Mouse (Mus musculus) MEL (cell line): ENCODE measurements around the gene Jak3. TPM values are rescaled to one million over a fixed set of nuclear protein-coding genes. Genes with fewer than 3 reads are reported as not detected.

Experiments used
- DNase-seq: peaks from one replicate; pipeline ENCODE4 v3.0.0; 2011; ENCODE audit warnings: low read depth, low spot score
- H3K27ac ChIP-seq: 2 replicates; pipeline ENCODE4 v1.5.1; 2012; ENCODE audit warnings: low read depth, mild to moderate bottlenecking, control low read depth, low read length, moderate library complexity; ENCODE audit not compliant: control insufficient read depth
- H3K27me3 ChIP-seq, 2 experiments: fragments of 150-350 bp in 1 of 2; sonication (generic) in 1 of 2; 2 replicates each; pipeline ENCODE4 v1.6.1; 2012; ENCODE audit warnings: low read length in 2 of 2, mild to moderate bottlenecking in 2 of 2, improper control_type of control experiment in 1 of 2, moderate library complexity in 1 of 2; ENCODE audit not compliant: insufficient read depth in 2 of 2, control insufficient read depth in 1 of 2
- H3K36me3 ChIP-seq, 2 experiments: 2 replicates each; pipeline ENCODE4 v1.6.1; 2012 to 2014; ENCODE audit warnings: low read length in 2 of 2, improper control_type of control experiment in 1 of 2, inconsistent platforms in 1 of 2, mild to moderate bottlenecking in 1 of 2; ENCODE audit not compliant: insufficient read depth in 2 of 2, control insufficient read depth in 1 of 2
- H3K4me1 ChIP-seq, 2 experiments: fragments of 150-350 bp in 1 of 2; sonication (generic) in 1 of 2; 2 replicates each; pipeline ENCODE4 v1.6.1; 2012; ENCODE audit warnings: low read length in 2 of 2, improper control_type of control experiment in 1 of 2, mild to moderate bottlenecking in 1 of 2; ENCODE audit not compliant: insufficient read depth in 2 of 2, control insufficient read depth in 1 of 2
- H3K4me3 ChIP-seq, 2 experiments: fragments of 150-350 bp in 1 of 2; sonication (generic) in 1 of 2; 2 replicates each; pipeline ENCODE4 v1.5.1; 2012; ENCODE audit warnings: low read depth in 2 of 2, low read length in 2 of 2, mild to moderate bottlenecking in 2 of 2, moderate library complexity in 2 of 2, control low read depth in 1 of 2, improper control_type of control experiment in 1 of 2; ENCODE audit not compliant: control insufficient read depth in 1 of 2, insufficient read depth in 1 of 2
- H3K79me2 ChIP-seq: 2 replicates; pipeline ENCODE4 v1.6.1; 2012; ENCODE audit warnings: mild to moderate bottlenecking, low read length, moderate library complexity; ENCODE audit not compliant: control insufficient read depth, poor library complexity, insufficient read depth
- H3K9ac ChIP-seq: 2 replicates; pipeline ENCODE4 v1.6.1; 2012; ENCODE audit warnings: low read depth, mild to moderate bottlenecking, control low read depth, low read length, moderate library complexity; ENCODE audit not compliant: control insufficient read depth, poor library complexity, severe bottlenecking
- H3K9me3 ChIP-seq: fragments of 150-350 bp; sonication (generic); replicated peaks from 2 replicates; pipeline ENCODE4 v1.6.1; 2012; ENCODE audit warnings: mild to moderate bottlenecking, low read length, improper control_type of control experiment, moderate library complexity; ENCODE audit not compliant: insufficient read depth
- BHLHE40 ChIP-seq: IDR thresholded peaks from 2 replicates; pipeline ENCODE4 v1.6.1; 2012; ENCODE audit warnings: low read depth, mild to moderate bottlenecking, inconsistent platforms, low read length, improper control_type of control experiment, borderline replicate concordance
- CHD1 ChIP-seq: IDR thresholded peaks from 2 replicates; pipeline ENCODE4 v1.6.1; 2012; ENCODE audit warnings: low read depth, mild to moderate bottlenecking, inconsistent platforms, low read length, improper control_type of control experiment
- CHD2 ChIP-seq: IDR thresholded peaks from 2 replicates; pipeline ENCODE4 v1.6.1; 2011; ENCODE audit warnings: low read length, improper control_type of control experiment
- CTCF ChIP-seq, 3 experiments: IDR thresholded peaks in 2 of 3; conservative IDR thresholded peaks in 1 of 3; 2 replicates each; pipeline ENCODE4 v1.5.1; 2011 to 2012; ENCODE audit warnings: low read length in 3 of 3, low read depth in 2 of 3, mild to moderate bottlenecking in 2 of 3, improper control_type of control experiment in 1 of 3, inconsistent platforms in 1 of 3, mixed read lengths in 1 of 3, moderate library complexity in 1 of 3; ENCODE audit not compliant: control insufficient read depth in 1 of 3, insufficient read depth in 1 of 3, poor library complexity in 1 of 3, severe bottlenecking in 1 of 3
- E2F4 ChIP-seq: IDR thresholded peaks from 2 replicates; pipeline ENCODE4 v1.6.1; 2011; ENCODE audit warnings: low read depth, low read length, improper control_type of control experiment, borderline replicate concordance
- EP300 ChIP-seq, 2 experiments: IDR thresholded peaks; 2 replicates each; pipeline ENCODE4 v1.6.1; 2011; ENCODE audit warnings: improper control_type of control experiment in 2 of 2, low read length in 2 of 2, low read depth in 1 of 2, mild to moderate bottlenecking in 1 of 2
- ETS1 ChIP-seq: IDR thresholded peaks from 2 replicates; pipeline ENCODE4 v1.6.1; 2012; ENCODE audit warnings: low read depth, mild to moderate bottlenecking, inconsistent platforms, low read length, improper control_type of control experiment, moderate library complexity
- GABPA ChIP-seq: IDR thresholded peaks from 2 replicates; pipeline ENCODE4 v1.6.1; 2012; ENCODE audit warnings: low read depth, mild to moderate bottlenecking, inconsistent platforms, low read length, improper control_type of control experiment, moderate library complexity
- JUND ChIP-seq: IDR thresholded peaks from 2 replicates; pipeline ENCODE4 v1.6.1; 2011; ENCODE audit warnings: low read depth, mild to moderate bottlenecking, improper control_type of control experiment, low read length
- KAT2A ChIP-seq: conservative IDR thresholded peaks from 2 replicates; pipeline ENCODE4 v1.6.1; 2012; ENCODE audit warnings: low read depth, low read length, improper control_type of control experiment, inconsistent platforms
- MAFK ChIP-seq: IDR thresholded peaks from 2 replicates; pipeline ENCODE4 v1.6.1; 2011; ENCODE audit warnings: low read depth, mild to moderate bottlenecking, low read length, improper control_type of control experiment, borderline replicate concordance
- MAX ChIP-seq: IDR thresholded peaks from 2 replicates; pipeline ENCODE4 v1.6.1; 2011; ENCODE audit warnings: low read length, improper control_type of control experiment
- MAZ ChIP-seq: IDR thresholded peaks from 2 replicates; pipeline ENCODE4 v1.6.1; 2012; ENCODE audit warnings: low read depth, mild to moderate bottlenecking, inconsistent platforms, low read length, improper control_type of control experiment
- MXI1 ChIP-seq: IDR thresholded peaks from 2 replicates; pipeline ENCODE4 v1.6.1; 2011; ENCODE audit warnings: mild to moderate bottlenecking, low read depth, low read length, improper control_type of control experiment
- MYC ChIP-seq: IDR thresholded peaks from 2 replicates; pipeline ENCODE4 v1.6.1; 2011; ENCODE audit warnings: low read depth, mild to moderate bottlenecking, low read length, improper control_type of control experiment, moderate library complexity
- NELFE ChIP-seq: IDR thresholded peaks from 2 replicates; pipeline ENCODE4 v1.6.1; 2011; ENCODE audit warnings: low read depth, low read length, improper control_type of control experiment
- POLR2A ChIP-seq, 2 experiments: IDR thresholded peaks; 2 replicates each; pipeline ENCODE4 v1.6.1; 2011 to 2012; ENCODE audit warnings: low read length in 2 of 2, mild to moderate bottlenecking in 2 of 2, control low read depth in 1 of 2, improper control_type of control experiment in 1 of 2, low read depth in 1 of 2, moderate library complexity in 1 of 2; ENCODE audit not compliant: control insufficient read depth in 1 of 2, insufficient read depth in 1 of 2, poor library complexity in 1 of 2
- POLR2AphosphoS2 ChIP-seq: IDR thresholded peaks from 2 replicates; pipeline ENCODE4 v1.6.1; 2011; ENCODE audit warnings: low read length, improper control_type of control experiment
- RAD21 ChIP-seq: IDR thresholded peaks from 2 replicates; pipeline ENCODE4 v1.6.1; 2011; ENCODE audit warnings: mild to moderate bottlenecking, low read depth, low read length, improper control_type of control experiment
- RCOR1 ChIP-seq: IDR thresholded peaks from 2 replicates; pipeline ENCODE4 v1.6.1; 2012; ENCODE audit warnings: low read depth, mild to moderate bottlenecking, inconsistent platforms, low read length, improper control_type of control experiment
- SIN3A ChIP-seq: IDR thresholded peaks from 2 replicates; pipeline ENCODE4 v1.6.1; 2012; ENCODE audit warnings: low read length, improper control_type of control experiment, inconsistent platforms
- SMC3 ChIP-seq: IDR thresholded peaks from 2 replicates; pipeline ENCODE4 v1.6.1; 2011; ENCODE audit warnings: low read depth, low read length, improper control_type of control experiment
- TCF12 ChIP-seq: IDR thresholded peaks from 2 replicates; pipeline ENCODE4 v1.6.1; 2014; ENCODE audit warnings: low read depth, mild to moderate bottlenecking, inconsistent platforms, low read length, improper control_type of control experiment, moderate library complexity
- USF1 ChIP-seq: IDR thresholded peaks from 2 replicates; pipeline ENCODE4 v1.6.1; 2014; ENCODE audit warnings: low read depth, mild to moderate bottlenecking, inconsistent platforms, low read length, improper control_type of control experiment, moderate library complexity
- polyA plus RNA-seq, 2 experiments: library from polyadenylated mRNA; stranded (reverse) in 1 of 2; unstranded in 1 of 2; fragments of >175 nt in 1 of 2; fragments of >200 nt in 1 of 2; gene quantifications; 2 replicates each; pipeline versions ENCODE4 v1.2.1 to v1.2.4; 2012; ENCODE audit warnings: low replicate concordance in 2 of 2, low read depth in 1 of 2; ENCODE audit not compliant: insufficient read length in 2 of 2, insufficient read depth in 1 of 2, missing spikeins in 1 of 2
- total RNA-seq: library from RNA; depleted of rRNA; stranded (reverse); fragments of 300-350 nt; gene quantifications from 2 replicates; pipeline ENCODE4 v1.2.3, GENCODE M21; 2012

Gene Jak3
- total and polyA plus RNA-seq, 3 experiments = 5.1 to 12.4 TPM; not detected in 1

GRCm38 (mm10) chr8:71681369-71681915, 5.3 kb downstream of the Jak3 start:
- H3K27me3 ChIP-seq = no peaks in the 10 kb centered on the region

GRCm38 (mm10) chr8:71682832-71683231, 6.7 kb downstream of the Jak3 start:
- Histone ChIP-seq H3K79me2 (no peaks in the 10 kb centered on the region), H3K9ac (no peak overlapping the region), H3K27me3 (no peaks in the 10 kb centered on the region), H3K4me3 (no peak overlapping the region), H3K4me1 (no peaks in the 10 kb centered on the region), H3K27ac (no peak overlapping the region), H3K36me3 (no peaks in the 10 kb centered on the region), H3K9me3 (no peaks in the 10 kb centered on the region)
- DNase-seq = no peak
- no peak for TF ChIP-seq RCOR1
- no peak for TF ChIP-seq TCF12
- no peak for TF ChIP-seq MAZ
- no peak for TF ChIP-seq MYC
- TF ChIP-seq ETS1 = no peak
- TF ChIP-seq POLR2A (IDR thresholded peaks at IDR 0.05; ENCODE audit: control insufficient read depth in 1 of 2, insufficient read depth in 1 of 2, low read depth in 1 of 2, low read length in 2 of 2, poor library complexity in 1 of 2) = no peak
- no peak for TF ChIP-seq POLR2AphosphoS2
- TF ChIP-seq CTCF (IDR thresholded peaks at IDR 0.05 in 2 of 3, conservative IDR thresholded peaks at IDR 0.05 in 1 of 3; ENCODE audit: control insufficient read depth in 1 of 3, insufficient read depth in 1 of 3, low read depth in 2 of 3, low read length in 3 of 3, poor library complexity in 1 of 3, severe bottlenecking in 1 of 3) = no peak
- TF ChIP-seq JUND = no peak
- no peak for TF ChIP-seq RAD21
- TF ChIP-seq BHLHE40 = no peak
- TF ChIP-seq USF1 = no peak
- TF ChIP-seq MAX = no peak
- TF ChIP-seq KAT2A = no peak
- no peak for TF ChIP-seq CHD2
- TF ChIP-seq MAFK = no peak

More at GRCm38 (mm10) chr8:71681369-71681915, 5.3 kb downstream of the Jak3 start:
- no peak overlapping the region for H3K9ac ChIP-seq
- no peaks in the 10 kb centered on the region for H3K9me3 ChIP-seq
- H3K79me2 ChIP-seq = no peaks in the 10 kb centered on the region; the same call in 1 of the 2 replicates
- DNase-seq = no peak
- peaks cover 0 to 4% of the 10 kb centered on the region in 2 experiments; a peak in 1 of 4 replicates for H3K36me3 ChIP-seq
- peaks cover 2 to 7% of the 10 kb centered on the region in 2 experiments; a peak in 2 of 4 replicates for H3K4me1 ChIP-seq
- H3K27ac ChIP-seq = no peak overlapping the region
- no peak for TF ChIP-seq MXI1
- TF ChIP-seq E2F4 = no peak
- no peak for TF ChIP-seq SMC3
- no peak for TF ChIP-seq MYC
- TF ChIP-seq CHD2 = no peak
- no peak for TF ChIP-seq NELFE
- TF ChIP-seq GABPA = no peak
- TF ChIP-seq CHD1 = no peak
- TF ChIP-seq EP300 (IDR thresholded peaks at IDR 0.05; ENCODE audit: low read depth in 1 of 2, low read length in 2 of 2) = no peak
- TF ChIP-seq SIN3A = no peak
- no peak overlapping the region for H3K4me3 ChIP-seq
